Mouse (Mus musculus): ENCODE data around the gene Map2k5. TPM values are rescaled to one million over a fixed set of nuclear protein-coding genes. Genes with fewer than 3 reads are reported as not detected.

The Map2k5 gene
- polyA plus RNA-seq, 1 experiment, result 109 TPM

DNA sequence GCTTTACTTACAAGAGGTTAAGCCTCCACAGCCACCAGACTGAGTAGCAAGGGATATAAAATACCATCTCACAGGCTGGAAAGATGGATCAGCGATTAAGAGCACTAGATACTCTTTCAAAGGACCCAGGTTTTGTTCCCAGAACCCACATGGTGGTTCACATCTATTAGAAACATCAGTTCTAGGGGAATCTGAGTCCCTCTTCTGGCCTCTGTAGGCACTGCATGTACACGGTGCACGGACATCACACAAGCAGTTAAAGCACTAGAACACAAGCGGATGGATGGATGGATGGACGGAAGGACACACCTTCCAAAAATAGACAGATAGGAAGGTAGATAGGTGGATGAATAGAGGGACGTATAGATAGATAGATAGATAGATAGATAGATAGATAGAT is 46.5 kb downstream of the Map2k5 start:
- DNase-seq, result no peak
- no peak overlapping the region for H3K27ac ChIP-seq (ENCODE audit: control insufficient read depth, insufficient read depth, low read length)
- no peak for TF ChIP-seq POLR2A (IDR thresholded peaks at IDR 0.05; ENCODE audit: control insufficient read depth, extremely low read depth, insufficient read depth, low read length, poor library complexity)
- H3K4me3 ChIP-seq (ENCODE audit: control insufficient read depth, insufficient read depth, low read length), result no peak overlapping the region
- H3K4me1 ChIP-seq (replicated peaks; ENCODE audit: control insufficient read depth, insufficient read depth, low read length), result no peaks in the 10 kb centered on the region
- H3K27me3 ChIP-seq (ENCODE audit: control insufficient read depth, insufficient read depth, low read length), result no peaks in the 10 kb centered on the region
- WGBS, result 98% methylated on average over 6 of the region's 6 CpGs
- peaks cover 11% of the 10 kb centered on the region; the same call in 1 of the 2 replicates for H3K36me3 ChIP-seq (ENCODE audit: control insufficient read depth, insufficient read depth, low read length)

DNA sequence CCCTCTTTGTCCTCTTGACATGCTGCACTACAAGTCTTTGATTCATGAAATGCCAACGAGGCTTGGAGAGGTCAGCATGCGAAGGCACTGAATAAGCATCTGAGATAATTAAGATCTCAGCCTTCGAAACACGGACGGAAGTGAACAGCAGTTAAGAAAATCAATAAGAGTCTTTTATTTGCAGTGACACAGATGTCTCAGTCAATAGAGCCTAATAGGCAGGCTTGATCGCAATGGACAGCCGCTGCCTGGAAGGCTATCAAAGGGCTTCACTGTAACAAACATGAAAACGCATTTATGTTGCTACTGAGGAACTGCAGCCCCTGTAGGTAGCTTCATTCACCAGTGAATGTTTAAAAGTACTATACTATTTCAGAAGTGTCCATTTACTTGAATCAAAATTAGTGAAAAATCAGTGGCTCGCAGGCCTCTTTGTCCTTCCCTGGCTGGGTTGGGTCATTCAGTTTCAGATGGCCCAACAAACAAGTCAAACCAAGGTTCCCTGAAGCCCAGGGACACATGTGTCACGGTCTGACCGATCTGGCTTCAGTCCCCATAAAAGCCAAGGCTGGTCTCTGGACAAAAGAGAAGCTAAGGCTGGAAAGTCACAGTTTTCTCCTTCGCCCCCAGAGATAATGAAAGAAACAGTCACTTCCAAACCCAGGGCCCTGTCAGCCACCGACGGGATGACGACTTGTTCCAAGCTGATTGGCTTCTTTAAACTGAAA is 48.6 kb downstream of the Map2k5 start:
- peaks cover 11% of the 10 kb centered on the region; the same call in 1 of the 2 replicates for H3K36me3 ChIP-seq (ENCODE audit: control insufficient read depth, insufficient read depth, low read length)
- WGBS, result 99% methylated on average over 15 of the region's 15 CpGs

DNA sequence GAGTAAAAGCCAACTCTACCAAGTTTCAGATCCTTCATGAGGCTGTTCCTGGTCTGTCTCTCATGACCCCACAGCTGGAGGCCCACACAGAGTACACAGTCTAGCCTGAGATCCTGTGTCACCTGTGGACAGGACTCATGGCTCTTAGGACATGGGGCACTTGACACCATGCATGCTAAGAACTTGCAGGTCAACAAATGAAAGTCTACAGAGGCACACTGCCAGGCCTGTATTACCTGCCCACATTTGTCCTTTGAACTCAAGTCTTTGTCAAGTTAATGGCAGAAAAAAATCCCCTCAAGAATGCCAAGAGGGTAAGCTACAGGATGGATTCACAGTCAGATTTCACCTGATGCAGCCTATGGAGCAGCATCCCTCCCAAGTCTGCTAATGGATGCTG is 62.5 kb downstream of the Map2k5 start:
- no peak overlapping the region for H3K27ac ChIP-seq (ENCODE audit: control insufficient read depth, insufficient read depth, low read length)
- DNase-seq, result no peak
- H3K4me1 ChIP-seq (replicated peaks; ENCODE audit: control insufficient read depth, insufficient read depth, low read length), result no peaks in the 10 kb centered on the region
- TF ChIP-seq POLR2A (IDR thresholded peaks at IDR 0.05; ENCODE audit: control insufficient read depth, extremely low read depth, insufficient read depth, low read length, poor library complexity) (no peak), CTCF (IDR thresholded peaks at IDR 0.05; ENCODE audit: borderline replicate concordance, control insufficient read depth, extremely low read depth, insufficient read depth, low read length, poor library complexity) (no peak)
- H3K27me3 ChIP-seq (ENCODE audit: control insufficient read depth, insufficient read depth, low read length), result no peaks in the 10 kb centered on the region
- no peaks in the 10 kb centered on the region for H3K36me3 ChIP-seq (ENCODE audit: control insufficient read depth, insufficient read depth, low read length)
- no peak overlapping the region for H3K4me3 ChIP-seq (ENCODE audit: control insufficient read depth, insufficient read depth, low read length)

More for the DNA sequence above, 48.6 kb downstream of the Map2k5 start:
- Histone ChIP-seq H3K27ac (ENCODE audit: control insufficient read depth, insufficient read depth, low read length) (no peak overlapping the region), H3K4me3 (ENCODE audit: control insufficient read depth, insufficient read depth, low read length) (no peak overlapping the region), H3K4me1 (replicated peaks; ENCODE audit: control insufficient read depth, insufficient read depth, low read length) (no peaks in the 10 kb centered on the region), H3K27me3 (ENCODE audit: control insufficient read depth, insufficient read depth, low read length) (no peaks in the 10 kb centered on the region)
- DNase-seq, result no peak
- no peak for TF ChIP-seq CTCF (IDR thresholded peaks at IDR 0.05; ENCODE audit: borderline replicate concordance, control insufficient read depth, extremely low read depth, insufficient read depth, low read length, poor library complexity)
- TF ChIP-seq POLR2A (IDR thresholded peaks at IDR 0.05; ENCODE audit: control insufficient read depth, extremely low read depth, insufficient read depth, low read length, poor library complexity), result no peak

DNA sequence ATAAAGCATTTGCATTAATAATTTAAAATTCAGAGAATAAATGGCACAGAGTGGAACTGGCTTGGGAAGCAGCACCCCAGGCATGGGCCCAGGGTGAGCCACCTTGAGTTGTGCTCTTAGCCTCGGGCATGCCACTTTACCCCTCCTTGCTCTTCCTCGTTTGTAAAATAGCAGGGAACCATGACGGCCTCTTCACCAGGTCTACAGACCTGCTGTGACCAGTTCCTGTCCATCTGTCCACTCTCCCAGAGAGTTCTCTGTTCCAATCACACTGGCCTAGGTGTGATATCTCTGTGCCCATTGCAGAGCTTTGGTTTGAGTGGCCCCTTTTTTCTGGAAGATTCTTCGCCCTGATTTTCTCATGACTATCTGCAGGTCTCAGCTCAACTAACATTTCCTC is 63.6 kb downstream of the Map2k5 start:
- no peak overlapping the region for H3K27ac ChIP-seq (ENCODE audit: control insufficient read depth, insufficient read depth, low read length)
- no peak overlapping the region for H3K4me3 ChIP-seq (ENCODE audit: control insufficient read depth, insufficient read depth, low read length)
- H3K36me3 ChIP-seq (ENCODE audit: control insufficient read depth, insufficient read depth, low read length), result no peaks in the 10 kb centered on the region
- H3K4me1 ChIP-seq (replicated peaks; ENCODE audit: control insufficient read depth, insufficient read depth, low read length), result no peaks in the 10 kb centered on the region
- DNase-seq, result no peak
- 95% methylated on average over 4 of the region's 4 CpGs for WGBS
- TF ChIP-seq POLR2A (IDR thresholded peaks at IDR 0.05; ENCODE audit: control insufficient read depth, extremely low read depth, insufficient read depth, low read length, poor library complexity) (no peak), CTCF (IDR thresholded peaks at IDR 0.05; ENCODE audit: borderline replicate concordance, control insufficient read depth, extremely low read depth, insufficient read depth, low read length, poor library complexity) (no peak)
- H3K27me3 ChIP-seq (ENCODE audit: control insufficient read depth, insufficient read depth, low read length), result no peaks in the 10 kb centered on the region

DNA sequence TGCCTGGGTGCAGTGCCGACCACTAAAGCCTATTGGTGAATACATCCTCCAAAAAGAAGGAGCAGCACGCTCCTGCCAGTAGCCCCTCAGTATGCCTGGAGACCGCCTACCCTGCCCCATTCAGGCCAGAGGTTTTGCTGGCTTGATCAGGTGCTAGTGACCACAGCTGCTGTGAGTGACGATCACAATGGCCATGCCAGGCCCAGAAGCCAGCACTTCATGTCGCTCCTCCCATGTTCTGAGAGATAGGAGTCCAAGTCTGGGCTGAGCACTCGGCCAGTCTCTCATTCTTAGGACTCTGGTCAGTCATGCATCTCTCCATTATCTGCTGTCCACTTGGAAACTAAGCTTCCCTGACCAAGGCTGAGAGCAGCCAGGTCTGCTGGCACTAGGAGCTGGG is 67.7 kb downstream of the Map2k5 start:
- TF ChIP-seq POLR2A (IDR thresholded peaks at IDR 0.05; ENCODE audit: control insufficient read depth, extremely low read depth, insufficient read depth, low read length, poor library complexity) (no peak), CTCF (IDR thresholded peaks at IDR 0.05; ENCODE audit: borderline replicate concordance, control insufficient read depth, extremely low read depth, insufficient read depth, low read length, poor library complexity) (no peak)
- no peak overlapping the region for H3K27ac ChIP-seq (ENCODE audit: control insufficient read depth, insufficient read depth, low read length)
- no peaks in the 10 kb centered on the region for H3K36me3 ChIP-seq (ENCODE audit: control insufficient read depth, insufficient read depth, low read length)
- WGBS, result 96% methylated on average over 6 of the region's 6 CpGs
- H3K4me1 ChIP-seq (replicated peaks; ENCODE audit: control insufficient read depth, insufficient read depth, low read length), result no peaks in the 10 kb centered on the region
- DNase-seq, result no peak
- no peaks in the 10 kb centered on the region for H3K27me3 ChIP-seq (ENCODE audit: control insufficient read depth, insufficient read depth, low read length)
- H3K4me3 ChIP-seq (ENCODE audit: control insufficient read depth, insufficient read depth, low read length), result no peak overlapping the region

DNA sequence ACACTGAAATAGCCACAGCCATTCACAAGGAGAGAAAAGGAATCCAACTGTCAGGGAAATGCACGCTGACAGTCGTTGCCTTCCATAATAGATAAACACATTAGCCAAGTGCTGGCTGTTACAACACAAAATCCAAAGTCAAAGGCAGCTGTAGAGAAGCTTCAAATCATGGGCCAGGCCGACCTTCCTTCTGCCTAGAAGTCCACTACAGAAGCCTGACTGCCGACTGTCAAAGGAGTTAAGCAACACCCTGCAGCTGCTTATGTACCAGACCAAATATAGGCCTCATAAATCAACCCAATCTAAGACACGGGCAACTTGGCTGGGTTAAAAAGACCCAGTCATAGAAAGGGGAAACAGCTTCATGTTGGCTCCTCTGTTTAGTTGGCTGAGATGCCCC is 68.7 kb downstream of the Map2k5 start:
- 37% methylated on average over 5 of the region's 5 CpGs for WGBS
- DNase-seq, result no peak
- TF ChIP-seq POLR2A (IDR thresholded peaks at IDR 0.05; ENCODE audit: control insufficient read depth, extremely low read depth, insufficient read depth, low read length, poor library complexity), result no peak
- no peak for TF ChIP-seq CTCF (IDR thresholded peaks at IDR 0.05; ENCODE audit: borderline replicate concordance, control insufficient read depth, extremely low read depth, insufficient read depth, low read length, poor library complexity)
- no peaks in the 10 kb centered on the region for H3K27me3 ChIP-seq (ENCODE audit: control insufficient read depth, insufficient read depth, low read length)
- H3K4me1 ChIP-seq (replicated peaks; ENCODE audit: control insufficient read depth, insufficient read depth, low read length), result no peaks in the 10 kb centered on the region
- H3K36me3 ChIP-seq (ENCODE audit: control insufficient read depth, insufficient read depth, low read length), result no peaks in the 10 kb centered on the region
- H3K4me3 ChIP-seq (ENCODE audit: control insufficient read depth, insufficient read depth, low read length), result no peak overlapping the region
- no peak overlapping the region for H3K27ac ChIP-seq (ENCODE audit: control insufficient read depth, insufficient read depth, low read length)

DNA sequence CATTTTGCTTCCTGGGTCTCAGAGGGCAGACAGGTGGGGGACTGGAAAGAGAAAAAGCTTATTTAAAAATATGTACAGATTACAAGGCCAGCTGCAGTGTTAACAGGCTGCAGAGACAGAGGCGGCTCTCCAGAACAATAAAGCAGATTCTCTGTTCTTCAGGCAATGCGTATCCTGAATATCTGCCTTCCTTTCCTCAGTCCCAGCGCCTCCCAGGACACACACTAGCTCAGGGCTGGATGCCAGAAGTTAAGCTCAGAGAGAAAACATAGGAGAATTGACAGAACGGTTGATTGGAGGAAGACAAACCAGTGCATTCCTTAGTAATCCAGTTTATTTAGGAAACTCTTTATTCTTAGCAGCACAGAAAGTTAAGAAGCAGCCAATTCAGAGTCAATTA is 69.3 kb downstream of the Map2k5 start:
- no peaks in the 10 kb centered on the region for H3K27me3 ChIP-seq (ENCODE audit: control insufficient read depth, insufficient read depth, low read length)
- no peak for DNase-seq
- no peak overlapping the region for H3K27ac ChIP-seq (ENCODE audit: control insufficient read depth, insufficient read depth, low read length)
- no peaks in the 10 kb centered on the region for H3K4me1 ChIP-seq (replicated peaks; ENCODE audit: control insufficient read depth, insufficient read depth, low read length)
- no peaks in the 10 kb centered on the region for H3K36me3 ChIP-seq (ENCODE audit: control insufficient read depth, insufficient read depth, low read length)
- no peak overlapping the region for H3K4me3 ChIP-seq (ENCODE audit: control insufficient read depth, insufficient read depth, low read length)
- TF ChIP-seq POLR2A (IDR thresholded peaks at IDR 0.05; ENCODE audit: control insufficient read depth, extremely low read depth, insufficient read depth, low read length, poor library complexity) (no peak), CTCF (IDR thresholded peaks at IDR 0.05; ENCODE audit: borderline replicate concordance, control insufficient read depth, extremely low read depth, insufficient read depth, low read length, poor library complexity) (no peak)
- 95% methylated on average over 4 of the region's 4 CpGs for WGBS

All from thymus, adult 2 months (tissue).